ENCODE assay signal across 8 mouse cellular contexts in genomic region chr8:100772742-100773370, GRCm38 (mm10).
DNase-seq lines count a peak whose midpoint lies in the region; ATAC-seq and TF ChIP-seq lines count a peak whose summit lies in the region.

No protein-coding gene starts in this region.

- no peak overlapping the region for H3K27ac ChIP-seq in embryonic facial prominence, embryonic 14.5 days (replicated peaks; ENCODE audit: low read depth, low read length)
- H3K27ac ChIP-seq in hindbrain, embryonic 10.5 days: peak overlapping the region; percentile 71; the same call in 1 of the 2 replicates
- H3K27ac ChIP-seq in layer of hippocampus, adult 2 months: no peak overlapping the region

- H3K27me3 ChIP-seq in embryonic facial prominence, embryonic 14.5 days (replicated peaks; ENCODE audit: control insufficient read depth, insufficient read depth, low read length): no peaks in the 10 kb centered on the region
- no peaks in the 10 kb centered on the region for H3K27me3 ChIP-seq in hindbrain, embryonic 10.5 days (ENCODE audit: insufficient read depth, poor library complexity, severe bottlenecking)

- H3K4me2 ChIP-seq in embryonic facial prominence, embryonic 14.5 days (ENCODE audit: low read depth, low read length): peak overlapping the region; percentile 51

- H3K9ac ChIP-seq in embryonic facial prominence, embryonic 14.5 days (ENCODE audit: low read depth, low read length): peak overlapping the region; percentile 49; the same call in 1 of the 2 replicates

- peak; percentile 94 for TF ChIP-seq CTCF in layer of hippocampus, adult 2 months (conservative IDR thresholded peaks at IDR 0.05)

- no peaks in the 10 kb centered on the region for H3K36me3 ChIP-seq in embryonic facial prominence, embryonic 14.5 days (ENCODE audit: control insufficient read depth, insufficient read depth, low read length)
- no peaks in the 10 kb centered on the region for H3K36me3 ChIP-seq in hindbrain, embryonic 10.5 days

- peak; percentile 26 for DNase-seq in MEL-GATA-1-ER (ENCODE audit: extremely low read depth, low read depth)
- peak; percentile 36 to 47 for DNase-seq in adrenal gland, postnatal 36 days
- peak; percentile 58 for DNase-seq in embryonic facial prominence, embryonic 14.5 days (ENCODE audit: low spot score)
- DNase-seq in hindbrain, embryonic 10.5 days (ENCODE audit: low spot score): peak; percentile 74
- peak; percentile 37 to 71 for DNase-seq in layer of hippocampus, adult 2 months (ENCODE audit: low spot score in 2 of 2)
- DNase-seq in lung, postnatal 10 days: peak; percentile 10
- DNase-seq in right cerebral cortex, postnatal 36 days (ENCODE audit: low spot score in 2 of 2): peak; percentile 23 to 26
- DNase-seq in thymus, postnatal 25 days: no peak

- no peaks in the 10 kb centered on the region for H3K9me3 ChIP-seq in embryonic facial prominence, embryonic 14.5 days (ENCODE audit: control insufficient read depth, low read length)
- H3K9me3 ChIP-seq in hindbrain, embryonic 10.5 days: no peaks in the 10 kb centered on the region

- WGBS in embryonic facial prominence, embryonic 14.5 days: 13% methylated on average over 9 of the region's 9 CpGs
- WGBS in hindbrain, embryonic 10.5 days: 28% methylated on average over 9 of the region's 9 CpGs

- H3K4me1 ChIP-seq in embryonic facial prominence, embryonic 14.5 days (ENCODE audit: control insufficient read depth, insufficient read depth, low read length): no peaks in the 10 kb centered on the region
- no peaks in the 10 kb centered on the region for H3K4me1 ChIP-seq in hindbrain, embryonic 10.5 days (replicated peaks)

- H3K4me3 ChIP-seq in embryonic facial prominence, embryonic 14.5 days (ENCODE audit: low read depth, low read length): peak overlapping the region; percentile 23
- peak overlapping the region; percentile 13; the same call in 1 of the 2 replicates for H3K4me3 ChIP-seq in hindbrain, embryonic 10.5 days
- no peak overlapping the region for H3K4me3 ChIP-seq in layer of hippocampus, adult 2 months

- peak; percentile 44; the same call in 1 of the 2 replicates for ATAC-seq in embryonic facial prominence, embryonic 14.5 days (ENCODE audit: low read depth)
